Mouse (Mus musculus) embryonic facial prominence, embryonic 13.5 days (tissue): ENCODE measurements around the gene Srcin1. TPM values are rescaled to one million over a fixed set of nuclear protein-coding genes. Genes with fewer than 3 reads are reported as not detected.
A peak's percentile ranks its signal among the peaks of the same experiment; 100 is the strongest.

Source experiments
- ATAC-seq: fragments of 200-750 bp; cut with Nextera tagmentation; 2 replicates; pipeline ENCODE4 v1.8.0; 2017; ENCODE audit warnings: low read depth; ENCODE audit not compliant: insufficient number of reproducible peaks, insufficient read depth, low FRiP score, low TSS enrichment
- H3K27ac ChIP-seq: fragments of 300-500 bp; sonication (generic); 2 replicates; pipeline ENCODE4 v1.5.1; 2015; ENCODE audit warnings: moderate library complexity, mild to moderate bottlenecking, inconsistent platforms
- H3K27me3 ChIP-seq: fragments of 300-500 bp; sonication (generic); 2 replicates; pipeline ENCODE4 v1.6.1; 2015; ENCODE audit warnings: mild to moderate bottlenecking, inconsistent platforms
- H3K36me3 ChIP-seq: fragments of 300-500 bp; sonication (generic); 2 replicates; pipeline ENCODE4 v1.6.1; 2015; ENCODE audit warnings: mild to moderate bottlenecking, inconsistent platforms
- H3K4me1 ChIP-seq: fragments of 300-500 bp; sonication (generic); 2 replicates; pipeline ENCODE4 v1.6.1; 2015; ENCODE audit warnings: inconsistent platforms
- H3K4me2 ChIP-seq: fragments of 300-500 bp; sonication (generic); 2 replicates; pipeline ENCODE4 v1.6.1; 2015; ENCODE audit warnings: moderate library complexity, mild to moderate bottlenecking, inconsistent platforms
- H3K4me3 ChIP-seq: fragments of 300-500 bp; sonication (generic); 2 replicates; pipeline ENCODE4 v1.5.1; 2015; ENCODE audit warnings: mild to moderate bottlenecking, inconsistent platforms
- H3K9ac ChIP-seq: fragments of 300-500 bp; sonication (generic); 2 replicates; pipeline ENCODE4 v1.6.1; 2015; ENCODE audit warnings: mild to moderate bottlenecking, inconsistent platforms
- H3K9me3 ChIP-seq: fragments of 300-500 bp; sonication (generic); 2 replicates; pipeline ENCODE4 v1.6.1; 2016; ENCODE audit warnings: inconsistent platforms
- WGBS: fragments of 180-500 bp; shearing (Covaris S2); methylation state at CpG from one replicate; pipeline ENCODE4 v1.1.7; 2015; ENCODE audit warnings: mixed read lengths; 5-methylcytosine and 5-hydroxymethylcytosine counted together
- polyA plus RNA-seq: library from polyadenylated mRNA; unstranded; fragments of >200 nt; fragmentation: Nextera tagmentation; extraction: Ambion mirVana; gene quantifications from 2 replicates; pipeline ENCODE4 v1.2.1, GENCODE M21; 2015

Gene Srcin1
- polyA plus RNA-seq, 1 experiment from 2014 or later = 0.76 TPM

DNA sequence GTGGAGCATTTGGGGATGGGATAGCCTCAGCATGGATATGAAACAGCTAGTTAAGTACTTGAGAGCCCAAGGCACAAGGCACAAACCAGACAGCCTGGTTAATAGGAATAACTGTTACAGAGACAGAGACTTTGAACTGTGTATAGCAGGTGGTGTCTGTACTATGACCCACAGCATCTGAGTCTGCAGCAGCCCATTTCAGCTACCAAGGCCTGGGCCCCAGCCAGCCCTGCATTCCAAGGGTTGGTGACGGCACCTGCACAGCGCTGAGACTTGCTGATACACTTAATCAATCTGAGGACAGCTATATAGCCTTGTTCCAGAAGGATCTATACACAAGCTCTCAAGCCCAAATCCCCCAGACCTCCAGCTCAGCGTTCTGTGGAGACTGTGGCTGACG, 78.4 kb downstream of the Srcin1 start:
- no peak overlapping the region for H3K27ac ChIP-seq
- 96% methylated on average over 4 of the region's 4 CpGs for WGBS
- H3K36me3 ChIP-seq = peaks cover 63% of the 10 kb centered on the region
- no peak for ATAC-seq
- H3K4me1 ChIP-seq = peaks cover 31% of the 10 kb centered on the region
- no peak overlapping the region for H3K4me3 ChIP-seq
- peaks cover 56% of the 10 kb centered on the region for H3K27me3 ChIP-seq
- H3K9ac ChIP-seq = no peak overlapping the region
- no peaks in the 10 kb centered on the region for H3K9me3 ChIP-seq
- H3K4me2 ChIP-seq = no peak overlapping the region

DNA sequence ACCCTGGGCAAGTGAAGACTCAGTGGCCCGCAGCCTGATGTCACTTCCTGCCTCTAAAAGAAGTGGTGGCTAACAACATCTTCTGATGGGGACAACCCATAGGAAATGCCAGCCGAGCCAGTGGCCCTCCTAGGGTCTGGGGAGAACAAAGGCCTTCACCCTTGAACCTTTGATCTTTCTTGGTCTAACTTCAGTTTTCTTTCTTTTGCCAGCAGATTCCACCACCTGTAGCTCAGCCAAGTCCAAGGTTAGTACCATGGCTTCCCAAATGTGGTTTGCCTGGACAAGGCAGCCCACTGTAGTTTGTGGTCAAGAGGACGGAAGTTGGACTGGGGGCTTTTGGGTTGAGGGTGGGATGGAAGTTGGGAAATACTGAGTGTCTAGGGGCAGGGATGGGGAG, 83.2 kb downstream of the Srcin1 start:
- Histone ChIP-seq H3K4me2 (no peak overlapping the region), H3K36me3 (peaks cover 77% of the 10 kb centered on the region), H3K27ac (no peak overlapping the region), H3K4me3 (no peak overlapping the region), H3K9ac (no peak overlapping the region), H3K9me3 (no peaks in the 10 kb centered on the region), H3K27me3 (peaks cover 9% of the 10 kb centered on the region), H3K4me1 (no peaks in the 10 kb centered on the region)
- WGBS = 71% methylated on average over 3 of the region's 3 CpGs
- ATAC-seq = no peak

DNA sequence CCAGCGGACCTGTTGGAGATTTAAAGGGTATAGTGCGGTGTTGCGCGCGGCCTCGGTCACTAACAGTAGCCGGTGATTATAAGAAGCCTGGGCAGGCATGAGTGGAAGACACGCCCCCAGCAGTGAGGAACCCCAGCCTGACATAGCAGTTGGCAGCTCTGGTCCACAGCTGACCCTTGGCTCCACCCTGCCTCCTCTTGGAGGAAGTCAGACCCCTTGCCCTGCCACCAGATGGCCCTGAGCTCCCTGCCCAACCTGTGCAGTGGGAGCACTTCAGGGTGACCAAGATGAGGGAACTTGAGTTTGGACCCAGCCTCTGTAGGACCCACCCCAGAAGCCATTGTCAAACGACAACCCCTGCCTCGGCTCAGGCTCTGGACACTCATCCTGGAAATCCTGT, 84.3 kb downstream of the Srcin1 start:
- Histone ChIP-seq H3K4me1 (no peaks in the 10 kb centered on the region), H3K9me3 (no peaks in the 10 kb centered on the region), H3K27ac (no peak overlapping the region), H3K4me3 (no peak overlapping the region), H3K36me3 (peaks cover 77% of the 10 kb centered on the region), H3K4me2 (no peak overlapping the region), H3K27me3 (no peaks in the 10 kb centered on the region), H3K9ac (no peak overlapping the region; the same call in 1 of the 2 replicates)
- no peak for ATAC-seq
- WGBS = 75% methylated on average over 10 of the region's 10 CpGs

DNA sequence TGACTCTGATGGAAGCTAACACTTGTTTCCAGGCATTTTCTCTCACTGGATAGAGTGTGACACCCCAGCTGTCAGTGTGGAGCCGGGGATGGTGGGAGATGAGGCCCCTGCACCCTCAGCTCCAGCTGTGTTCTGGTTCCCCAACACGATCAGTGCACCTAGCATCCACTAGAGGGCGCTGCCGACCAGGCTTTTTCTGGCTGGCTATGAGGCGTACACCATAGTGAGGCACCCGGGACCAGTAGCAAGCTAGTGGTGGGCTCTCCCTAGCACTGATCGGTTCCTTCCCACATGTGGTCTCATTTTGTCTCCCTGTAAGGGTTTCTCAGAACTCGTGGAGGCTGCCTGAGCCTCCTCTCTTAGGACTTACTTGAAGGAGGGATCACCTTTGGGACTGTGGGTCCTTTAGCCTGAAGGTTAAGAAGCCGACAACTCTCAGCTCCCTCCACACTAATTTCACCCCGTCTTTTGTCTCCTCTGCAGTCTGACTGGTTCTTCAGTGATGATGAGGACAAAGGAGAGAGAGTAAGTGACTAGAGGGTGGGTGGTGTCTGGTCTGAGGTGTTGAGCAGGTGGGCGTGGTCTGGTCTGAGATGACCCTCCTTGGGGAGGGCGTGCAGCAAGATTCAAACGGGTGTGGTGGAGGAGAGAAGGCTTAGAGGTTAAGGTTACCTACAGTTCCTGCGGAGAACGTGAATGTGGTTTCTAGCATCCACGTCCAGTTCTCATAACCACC, 86.2 kb downstream of the Srcin1 start:
- H3K36me3 ChIP-seq = peaks cover 81% of the 10 kb centered on the region
- WGBS = 27% methylated on average over 16 of the region's 16 CpGs

DNA sequence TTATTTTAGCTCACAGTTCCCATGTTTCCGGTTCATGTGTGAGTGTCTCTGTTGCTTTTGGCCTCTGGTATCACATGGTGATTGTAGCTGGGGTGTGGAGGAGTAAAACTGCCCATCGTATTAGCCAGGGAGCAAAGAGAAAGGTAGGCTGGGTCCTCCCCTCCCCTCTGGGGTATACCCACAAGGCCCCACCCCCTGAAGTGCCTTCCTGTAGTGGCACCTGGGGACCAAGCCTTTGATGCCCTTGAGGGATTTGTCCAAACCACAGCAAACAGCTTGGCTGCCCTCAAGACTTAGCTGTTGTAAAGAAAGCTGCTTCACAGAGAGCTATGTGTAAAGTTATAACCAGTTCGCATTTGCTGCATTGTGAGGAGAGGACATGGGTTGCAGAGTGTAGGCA, 88.3 kb downstream of the Srcin1 start:
- Histone ChIP-seq H3K4me2 (no peak overlapping the region), H3K9ac (no peak overlapping the region), H3K9me3 (no peaks in the 10 kb centered on the region), H3K27ac (no peak overlapping the region), H3K4me3 (no peak overlapping the region), H3K4me1 (no peaks in the 10 kb centered on the region), H3K36me3 (peaks cover 75% of the 10 kb centered on the region), H3K27me3 (no peaks in the 10 kb centered on the region)
- WGBS = 73% methylated on average over 3 of the region's 3 CpGs
- no peak for ATAC-seq

More for the DNA sequence above, 86.2 kb downstream of the Srcin1 start:
- no peak overlapping the region for H3K4me3 ChIP-seq
- H3K27ac ChIP-seq = no peak overlapping the region
- no peaks in the 10 kb centered on the region for H3K4me1 ChIP-seq
- H3K9ac ChIP-seq = no peak overlapping the region
- ATAC-seq = no peak
- no peaks in the 10 kb centered on the region for H3K9me3 ChIP-seq
- H3K4me2 ChIP-seq = no peak overlapping the region
- no peaks in the 10 kb centered on the region for H3K27me3 ChIP-seq

DNA sequence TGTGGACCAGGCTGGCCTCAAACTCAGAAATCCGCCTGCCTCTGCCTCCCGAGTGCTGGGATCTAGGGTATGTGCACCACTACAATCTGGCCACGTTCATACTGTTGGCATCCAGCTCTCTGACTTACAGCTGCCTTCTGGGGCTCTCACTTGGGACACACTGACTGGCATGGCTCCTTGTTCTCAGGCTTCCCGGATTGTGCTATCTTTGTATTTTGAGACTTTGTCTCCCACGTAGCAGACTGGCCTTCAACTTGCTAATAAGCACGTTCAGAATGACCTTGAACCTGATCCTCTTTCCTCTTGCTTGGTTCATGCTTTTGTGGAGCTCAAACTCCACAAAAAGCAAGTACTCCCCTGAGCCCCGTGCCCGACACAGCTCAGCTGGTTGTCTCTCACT, 90.3 kb downstream of the Srcin1 start:
- WGBS = 85% methylated on average over 8 of the region's 8 CpGs
- Histone ChIP-seq H3K36me3 (peaks cover 74% of the 10 kb centered on the region), H3K4me2 (no peak overlapping the region), H3K4me3 (no peak overlapping the region), H3K9ac (no peak overlapping the region), H3K27me3 (no peaks in the 10 kb centered on the region), H3K27ac (no peak overlapping the region), H3K9me3 (no peaks in the 10 kb centered on the region), H3K4me1 (no peaks in the 10 kb centered on the region)
- ATAC-seq = no peak

DNA sequence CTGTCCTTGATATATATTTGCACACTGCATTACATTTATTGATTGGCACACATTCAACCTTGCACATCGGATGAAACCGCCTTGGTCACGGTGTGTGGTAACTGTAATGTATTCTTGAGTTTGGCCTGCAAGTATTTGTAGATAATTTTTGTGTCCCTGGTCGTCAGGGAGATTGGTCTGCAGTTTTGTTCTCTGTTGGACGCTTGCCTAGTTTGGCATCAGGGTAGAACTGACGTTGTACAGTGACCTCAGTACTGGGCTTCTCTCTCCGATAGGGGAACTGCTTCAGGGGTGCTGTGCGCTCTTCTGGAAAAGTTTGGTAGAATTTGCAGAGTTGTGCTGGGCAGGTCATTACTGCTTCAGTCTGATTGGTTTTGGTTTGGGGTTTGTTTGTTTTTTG, 96.2 kb downstream of the Srcin1 start:
- H3K36me3 ChIP-seq = peaks cover 87% of the 10 kb centered on the region
- H3K4me1 ChIP-seq = no peaks in the 10 kb centered on the region
- H3K9me3 ChIP-seq = no peaks in the 10 kb centered on the region
- no peak overlapping the region for H3K27ac ChIP-seq
- H3K27me3 ChIP-seq = no peaks in the 10 kb centered on the region
- no peak overlapping the region for H3K9ac ChIP-seq
- no peak overlapping the region for H3K4me2 ChIP-seq
- 83% methylated on average over 8 of the region's 8 CpGs for WGBS
- no peak overlapping the region for H3K4me3 ChIP-seq
- no peak for ATAC-seq

DNA sequence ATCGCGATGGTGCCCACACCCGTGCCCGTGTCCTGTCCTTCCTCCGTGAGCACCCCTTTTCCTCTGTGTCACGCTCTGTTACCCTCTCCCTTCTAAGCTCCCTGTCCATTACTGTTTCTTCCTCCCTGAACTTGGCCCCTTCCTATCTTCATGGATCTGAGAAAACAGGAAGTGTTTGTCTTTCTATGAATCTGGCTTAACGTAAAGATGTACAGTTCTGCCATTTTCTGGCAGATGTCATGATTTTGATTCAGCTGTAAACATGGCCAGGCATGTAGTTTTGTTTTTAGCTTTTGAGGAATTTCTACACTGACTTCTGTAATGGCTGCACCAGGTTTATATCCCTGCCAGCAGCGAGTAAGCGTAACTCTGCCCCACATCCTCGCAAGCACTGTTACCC, 96.9 kb downstream of the Srcin1 start:
- H3K27me3 ChIP-seq = no peaks in the 10 kb centered on the region
- H3K27ac ChIP-seq = 0 out of 2 replicates have a peak overlapping the region, but pooled peaks have one; percentile 11
- peaks cover 88% of the 10 kb centered on the region for H3K36me3 ChIP-seq

DNA sequence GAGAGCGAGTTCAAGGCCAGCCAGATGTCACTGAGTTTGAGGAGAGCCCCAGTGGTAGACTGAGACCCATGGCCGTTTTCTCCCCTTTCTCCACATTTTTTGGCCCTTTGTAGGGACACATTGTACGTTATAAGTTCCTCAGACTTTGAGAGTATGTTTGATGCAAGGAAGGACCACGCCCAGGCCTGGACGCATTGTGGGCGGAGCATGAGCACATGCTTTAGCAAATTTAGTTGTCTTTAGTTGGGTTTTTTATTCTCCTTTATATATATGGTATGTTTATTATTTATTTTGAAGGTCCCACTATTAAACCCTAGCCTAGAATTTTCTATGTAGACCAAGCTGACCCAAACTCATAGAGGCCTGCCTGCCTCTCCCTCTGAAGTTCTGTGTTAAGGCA, 97.6 kb downstream of the Srcin1 start:
- WGBS = 82% methylated on average over 6 of the region's 6 CpGs
- Histone ChIP-seq H3K9me3 (no peaks in the 10 kb centered on the region), H3K4me2 (no peak overlapping the region), H3K36me3 (peaks cover 95% of the 10 kb centered on the region), H3K9ac (no peak overlapping the region), H3K27ac (no peak overlapping the region), H3K4me3 (no peak overlapping the region), H3K27me3 (no peaks in the 10 kb centered on the region), H3K4me1 (no peaks in the 10 kb centered on the region)
- no peak for ATAC-seq

More for the DNA sequence above, 96.9 kb downstream of the Srcin1 start:
- no peak overlapping the region for H3K4me3 ChIP-seq
- no peak for ATAC-seq
- H3K9ac ChIP-seq = no peak overlapping the region
- 84% methylated on average over 10 of the region's 10 CpGs for WGBS
- no peaks in the 10 kb centered on the region for H3K9me3 ChIP-seq
- H3K4me2 ChIP-seq = no peak overlapping the region
- no peaks in the 10 kb centered on the region for H3K4me1 ChIP-seq

DNA sequence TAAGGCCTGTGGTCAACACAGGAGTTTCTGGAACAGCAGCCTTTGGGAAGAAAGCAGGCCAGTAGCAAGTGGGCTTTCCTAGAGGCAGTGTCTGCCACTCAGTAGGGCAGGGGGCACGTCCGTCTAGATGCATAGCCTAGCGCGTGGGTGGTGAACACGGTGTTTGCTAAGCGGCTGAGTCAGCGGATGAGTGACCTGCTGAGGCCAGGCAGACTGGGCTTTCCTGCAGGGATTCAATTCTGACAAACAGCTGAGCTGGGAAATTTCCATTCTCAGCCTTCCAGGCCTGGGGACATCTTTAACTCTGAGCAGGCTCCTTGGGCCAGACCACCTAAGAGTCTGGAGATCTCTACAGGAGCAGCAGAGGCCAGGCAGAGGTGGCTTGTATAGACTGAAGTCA, 98.6 kb downstream of the Srcin1 start:
- H3K36me3 ChIP-seq = peaks cover 95% of the 10 kb centered on the region
- no peak overlapping the region for H3K9ac ChIP-seq
- H3K4me1 ChIP-seq = no peaks in the 10 kb centered on the region
- no peaks in the 10 kb centered on the region for H3K27me3 ChIP-seq
- no peak overlapping the region for H3K27ac ChIP-seq
- H3K9me3 ChIP-seq = no peaks in the 10 kb centered on the region
- H3K4me3 ChIP-seq = no peak overlapping the region
- ATAC-seq = no peak
- WGBS = 86% methylated on average over 7 of the region's 7 CpGs
- H3K4me2 ChIP-seq = no peak overlapping the region

DNA sequence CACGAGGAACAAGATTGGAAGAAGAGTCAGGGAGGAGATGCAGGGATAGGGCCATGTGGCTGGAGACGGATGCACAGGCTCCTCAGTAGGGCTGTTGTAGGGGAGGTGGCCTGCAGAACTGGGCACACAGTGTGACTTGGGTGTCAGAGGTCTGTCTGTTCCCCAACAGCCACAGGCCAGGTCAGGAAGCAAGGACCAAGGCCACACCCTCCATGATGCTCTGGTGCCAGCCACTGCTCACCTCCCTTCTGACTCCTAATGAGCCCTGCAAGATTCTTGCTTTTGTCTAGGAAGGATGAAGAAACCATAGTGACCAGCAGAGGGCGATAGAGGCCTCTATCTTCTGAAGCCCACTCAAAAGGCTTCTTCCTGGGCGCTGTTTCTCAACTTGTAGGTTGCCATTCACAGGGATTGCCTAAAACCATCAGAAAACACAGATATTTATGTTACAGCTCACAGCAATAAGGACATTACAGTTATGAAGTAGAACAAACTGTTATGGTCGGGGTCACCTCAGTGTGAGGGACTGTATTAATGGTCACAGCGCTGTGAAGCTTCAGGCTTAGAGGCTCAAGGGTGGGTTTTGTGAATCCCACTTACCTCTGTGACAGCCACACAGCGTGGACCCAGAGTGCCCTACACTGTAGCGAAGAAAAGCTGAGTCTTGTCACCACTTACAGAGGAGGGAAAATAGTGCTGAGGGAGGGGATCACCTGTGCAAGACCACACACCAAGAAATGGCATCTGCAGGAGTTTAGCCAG, 99.5 kb downstream of the Srcin1 start:
- WGBS = 62% methylated on average over 8 of the region's 8 CpGs
- Histone ChIP-seq H3K36me3 (peaks cover 93% of the 10 kb centered on the region), H3K9me3 (no peaks in the 10 kb centered on the region), H3K4me3 (no peak overlapping the region), H3K27me3 (no peaks in the 10 kb centered on the region), H3K9ac (no peak overlapping the region), H3K4me2 (no peak overlapping the region), H3K4me1 (no peaks in the 10 kb centered on the region), H3K27ac (no peak overlapping the region)
- ATAC-seq = no peak

DNA sequence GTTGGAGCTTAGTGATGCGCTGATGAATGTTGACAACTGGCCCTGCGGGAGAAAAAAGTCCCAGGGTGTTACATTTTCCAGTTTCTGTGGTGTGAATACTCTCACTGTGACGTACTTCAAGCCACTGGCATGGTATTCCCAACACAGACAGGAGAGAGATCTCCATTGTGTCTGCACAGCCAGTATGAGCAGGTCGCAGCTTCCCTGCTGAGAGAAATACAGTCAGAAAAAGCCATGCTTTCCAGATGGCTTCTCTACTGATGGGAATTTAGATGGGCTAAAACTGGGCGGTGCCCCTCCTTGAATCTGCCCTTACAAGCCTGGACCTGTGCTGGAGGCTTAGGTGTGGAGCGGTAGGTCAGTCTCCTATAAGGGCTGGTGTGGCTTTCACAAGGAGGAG, 104.7 kb downstream of the Srcin1 start:
- H3K36me3 ChIP-seq = peaks cover 93% of the 10 kb centered on the region
- 87% methylated on average over 6 of the region's 6 CpGs for WGBS
- H3K27me3 ChIP-seq = no peaks in the 10 kb centered on the region

More for the DNA sequence above, 104.7 kb downstream of the Srcin1 start:
- Histone ChIP-seq H3K9me3 (no peaks in the 10 kb centered on the region), H3K4me3 (no peak overlapping the region), H3K9ac (no peak overlapping the region), H3K27ac (no peak overlapping the region), H3K4me2 (no peak overlapping the region), H3K4me1 (no peaks in the 10 kb centered on the region)
- ATAC-seq = no peak
